Mouse (Mus musculus): ENCODE measurements at regions not wholly inside any gene's neighbourhood (a gene's known extent, or its start where the extent isn't known, plus 50 kb on each side); places are given as distances from the start of the nearest gene placed in this dataset.

DNA sequence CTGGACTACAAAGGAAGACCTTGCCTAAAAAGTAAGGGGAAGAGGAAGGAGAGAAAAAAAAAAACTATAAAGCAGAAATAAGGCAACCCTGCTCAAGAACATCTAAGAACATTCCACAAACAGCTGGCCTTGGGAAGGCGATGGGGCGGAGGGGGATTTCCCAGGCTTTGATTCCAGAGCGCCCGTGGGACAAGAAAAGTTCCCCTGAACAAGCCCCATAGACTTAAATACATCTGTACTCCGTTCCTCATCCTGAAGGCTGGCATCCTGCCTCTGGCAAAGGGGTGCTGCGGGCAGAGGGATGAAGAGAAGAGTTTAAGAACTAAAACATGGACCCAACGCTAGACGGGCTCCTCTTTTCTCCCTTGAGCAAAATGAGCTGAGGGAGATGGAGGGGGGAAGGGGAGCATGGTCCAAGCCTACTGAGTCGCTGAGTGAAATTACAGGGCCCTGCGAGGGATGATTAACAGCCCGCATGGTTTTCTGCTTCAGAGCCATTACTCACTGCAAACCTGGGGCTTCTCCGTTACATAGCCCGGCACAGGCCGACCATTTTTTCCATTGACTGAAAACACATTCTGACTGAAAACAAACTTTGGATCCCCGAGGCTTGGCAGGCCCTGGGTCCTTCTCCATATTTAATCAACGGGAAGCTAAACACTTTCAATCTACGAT, 128.9 kb upstream of the Zfp703 start:
- TF ChIP-seq MAX (IDR thresholded peaks at IDR 0.05; ENCODE audit: low read length) (peak; percentile 62; the same call in 1 of the 2 replicates), SMC3 (IDR thresholded peaks at IDR 0.05; ENCODE audit: low read depth, low read length) (no peak), MYC (IDR thresholded peaks at IDR 0.05; ENCODE audit: low read depth, low read length) (peak; percentile 34; the same call in 1 of the 2 replicates), CHD2 (IDR thresholded peaks at IDR 0.05; ENCODE audit: low read length) (no peak; the same call in 1 of the 2 replicates), NRF1 (IDR thresholded peaks at IDR 0.05; ENCODE audit: low read depth, low read length) (no peak), ETS1 (conservative IDR thresholded peaks at IDR 0.05; ENCODE audit: low read depth, low read length) (peak; percentile 30; the same call in 1 of the 2 replicates), EP300 (IDR thresholded peaks at IDR 0.05; ENCODE audit: low read length) (peak; percentile 44; the same call in 1 of the 2 replicates), USF2 (conservative IDR thresholded peaks at IDR 0.05; ENCODE audit: low read depth, low read length) (no peak)
